Mouse (Mus musculus) heart, embryonic 15.5 days (tissue): ENCODE measurements around the gene Sec23b. TPM values are rescaled to one million over a fixed set of nuclear protein-coding genes. Genes with fewer than 3 reads are reported as not detected.

ENCODE experiments used
- ATAC-seq: fragments of 200-750 bp; cut with Nextera tagmentation; replicated peaks from 2 replicates; pipeline ENCODE4 v1.8.0; 2017; ENCODE audit warnings: low read depth, moderate TSS enrichment; ENCODE audit not compliant: insufficient number of reproducible peaks, insufficient read depth, low FRiP score
- H3K27ac ChIP-seq: fragments of 300-500 bp; sonication (generic); 2 replicates; pipeline ENCODE4 v1.5.1; 2015; ENCODE audit warnings: mild to moderate bottlenecking, inconsistent platforms
- H3K27me3 ChIP-seq: fragments of 300-500 bp; sonication (generic); 2 replicates; pipeline ENCODE4 v1.6.1; 2015; ENCODE audit warnings: inconsistent platforms
- H3K36me3 ChIP-seq: fragments of 300-500 bp; sonication (generic); 2 replicates; pipeline ENCODE4 v1.6.1; 2015; ENCODE audit warnings: mild to moderate bottlenecking, inconsistent platforms
- H3K4me1 ChIP-seq: fragments of 300-500 bp; sonication (generic); replicated peaks from 2 replicates; pipeline ENCODE4 v1.6.1; 2015; ENCODE audit warnings: inconsistent platforms
- H3K4me2 ChIP-seq: fragments of 300-500 bp; sonication (generic); 2 replicates; pipeline ENCODE4 v1.6.1; 2015; ENCODE audit warnings: inconsistent platforms, mild to moderate bottlenecking, moderate library complexity
- H3K4me3 ChIP-seq: fragments of 300-500 bp; sonication (generic); 2 replicates; pipeline ENCODE4 v1.5.1; 2015; ENCODE audit warnings: mild to moderate bottlenecking, inconsistent platforms
- H3K9ac ChIP-seq: fragments of 300-500 bp; sonication (generic); 2 replicates; pipeline ENCODE4 v1.6.1; 2015; ENCODE audit warnings: mild to moderate bottlenecking, inconsistent platforms
- H3K9me3 ChIP-seq: fragments of 300-500 bp; sonication (generic); replicated peaks from 2 replicates; pipeline ENCODE4 v1.6.1; 2016; ENCODE audit warnings: inconsistent platforms
- WGBS: fragments of 180-500 bp; shearing (Covaris S2); methylation state at CpG from one replicate; pipeline ENCODE4 v1.1.7; 2015; ENCODE audit warnings: mixed read lengths; 5-methylcytosine and 5-hydroxymethylcytosine counted together
- polyA plus RNA-seq: library from polyadenylated mRNA; unstranded; fragments of >200 nt; fragmentation: Nextera tagmentation; extraction: Ambion mirVana; gene quantifications from 2 replicates; pipeline ENCODE4 v1.2.1, GENCODE M21; 2015

The Sec23b gene
- polyA plus RNA-seq, 1 experiment from 2014 or later: 39.8 TPM

GRCm38 (mm10) chr2:144613956-144614355 is 57.9 kb downstream of the Sec23b start:
- H3K27ac ChIP-seq: no peak overlapping the region
- H3K4me3 ChIP-seq: no peak overlapping the region
- H3K4me2 ChIP-seq: no peak overlapping the region
- H3K4me1 ChIP-seq: no peaks in the 10 kb centered on the region
- no peaks in the 10 kb centered on the region for H3K9me3 ChIP-seq
- no peak for ATAC-seq
- 84% methylated on average over 6 of the region's 6 CpGs for WGBS
- no peaks in the 10 kb centered on the region for H3K36me3 ChIP-seq
- H3K9ac ChIP-seq: no peak overlapping the region
- no peaks in the 10 kb centered on the region for H3K27me3 ChIP-seq

GRCm38 (mm10) chr2:144617074-144617874 is 61.2 kb downstream of the Sec23b start:
- Histone ChIP-seq H3K36me3 (no peaks in the 10 kb centered on the region), H3K4me1 (no peaks in the 10 kb centered on the region), H3K9me3 (no peaks in the 10 kb centered on the region), H3K9ac (no peak overlapping the region), H3K27ac (no peak overlapping the region), H3K27me3 (no peaks in the 10 kb centered on the region), H3K4me3 (no peak overlapping the region), H3K4me2 (no peak overlapping the region)
- 58% methylated on average over 16 of the region's 16 CpGs for WGBS
- ATAC-seq: no peak

- Histone ChIP-seq H3K9ac (no peak overlapping the region), H3K27me3 (no peaks in the 10 kb centered on the region), H3K9me3 (no peaks in the 10 kb centered on the region), H3K4me3 (no peak overlapping the region), H3K4me2 (no peak overlapping the region), H3K27ac (no peak overlapping the region), H3K4me1 (no peaks in the 10 kb centered on the region), H3K36me3 (no peaks in the 10 kb centered on the region)
- no peak for ATAC-seq
- WGBS: 80% methylated on average over 6 of the region's 6 CpGs
These were observed 65.5 kb downstream of the Sec23b start for GRCm38 (mm10) chr2:144621491-144621890.

GRCm38 (mm10) chr2:144633551-144633950 is 77.5 kb downstream of the Sec23b start:
- H3K27me3 ChIP-seq: no peaks in the 10 kb centered on the region
- H3K4me3 ChIP-seq: no peak overlapping the region
- H3K27ac ChIP-seq: no peak overlapping the region
- ATAC-seq: no peak
- H3K9ac ChIP-seq: no peak overlapping the region
- 73% methylated on average over 2 of the region's 2 CpGs for WGBS
- H3K36me3 ChIP-seq: no peaks in the 10 kb centered on the region
- no peak overlapping the region for H3K4me2 ChIP-seq
- no peaks in the 10 kb centered on the region for H3K9me3 ChIP-seq
- no peaks in the 10 kb centered on the region for H3K4me1 ChIP-seq

- Histone ChIP-seq H3K9me3 (no peaks in the 10 kb centered on the region), H3K27me3 (no peaks in the 10 kb centered on the region), H3K4me3 (no peak overlapping the region), H3K36me3 (no peaks in the 10 kb centered on the region), H3K4me2 (no peak overlapping the region), H3K4me1 (0 out of 2 replicates have a peak, but pooled peaks cover 2% of the 10 kb centered on the region), H3K27ac (no peak overlapping the region), H3K9ac (no peak overlapping the region)
- WGBS: 66% methylated on average over 5 of the region's 5 CpGs
- no peak for ATAC-seq
These were observed 78.2 kb downstream of the Sec23b start for GRCm38 (mm10) chr2:144634231-144634630.

- 79% methylated on average over 2 of the region's 2 CpGs for WGBS
- H3K36me3 ChIP-seq: no peaks in the 10 kb centered on the region
- ATAC-seq: no peak
- 0 out of 2 replicates have a peak, but pooled peaks cover 2% of the 10 kb centered on the region for H3K4me1 ChIP-seq
- H3K9ac ChIP-seq: no peak overlapping the region
- H3K27me3 ChIP-seq: no peaks in the 10 kb centered on the region
- no peaks in the 10 kb centered on the region for H3K9me3 ChIP-seq
- no peak overlapping the region for H3K27ac ChIP-seq
- H3K4me3 ChIP-seq: no peak overlapping the region
- H3K4me2 ChIP-seq: no peak overlapping the region
These were observed 78.7 kb downstream of the Sec23b start for GRCm38 (mm10) chr2:144634729-144635128.

GRCm38 (mm10) chr2:144635644-144636320 is 79.8 kb downstream of the Sec23b start:
- ATAC-seq: no peak
- H3K4me1 ChIP-seq: 0 out of 2 replicates have a peak, but pooled peaks cover 2% of the 10 kb centered on the region

GRCm38 (mm10) chr2:144637204-144637603 is 81.2 kb downstream of the Sec23b start:
- Histone ChIP-seq H3K27ac (no peak overlapping the region), H3K27me3 (no peaks in the 10 kb centered on the region), H3K9ac (no peak overlapping the region), H3K4me1 (0 out of 2 replicates have a peak, but pooled peaks cover 2% of the 10 kb centered on the region), H3K9me3 (no peaks in the 10 kb centered on the region), H3K4me3 (no peak overlapping the region), H3K4me2 (no peak overlapping the region), H3K36me3 (no peaks in the 10 kb centered on the region)
- ATAC-seq: no peak
- 75% methylated on average over 4 of the region's 4 CpGs for WGBS

More at GRCm38 (mm10) chr2:144635644-144636320, 79.8 kb downstream of the Sec23b start:
- Histone ChIP-seq H3K9me3 (no peaks in the 10 kb centered on the region), H3K9ac (no peak overlapping the region), H3K4me3 (no peak overlapping the region), H3K4me2 (no peak overlapping the region), H3K27ac (no peak overlapping the region), H3K36me3 (no peaks in the 10 kb centered on the region), H3K27me3 (no peaks in the 10 kb centered on the region)
- WGBS: 18% methylated on average over 5 of the region's 5 CpGs

GRCm38 (mm10) chr2:144637671-144638395 is 81.8 kb downstream of the Sec23b start:
- 79% methylated on average over 12 of the region's 12 CpGs for WGBS
- Histone ChIP-seq H3K9ac (no peak overlapping the region), H3K4me3 (no peak overlapping the region), H3K4me1 (0 out of 2 replicates have a peak, but pooled peaks cover 2% of the 10 kb centered on the region), H3K9me3 (no peaks in the 10 kb centered on the region), H3K27me3 (no peaks in the 10 kb centered on the region), H3K36me3 (no peaks in the 10 kb centered on the region), H3K4me2 (no peak overlapping the region), H3K27ac (no peak overlapping the region)
- ATAC-seq: no peak

GRCm38 (mm10) chr2:144638719-144639118 is 82.7 kb downstream of the Sec23b start:
- no peak overlapping the region for H3K9ac ChIP-seq
- no peak overlapping the region for H3K27ac ChIP-seq
- no peak for ATAC-seq
- H3K36me3 ChIP-seq: no peaks in the 10 kb centered on the region
- 0 out of 2 replicates have a peak, but pooled peaks cover 2% of the 10 kb centered on the region for H3K4me1 ChIP-seq
- H3K4me3 ChIP-seq: no peak overlapping the region
- no peak overlapping the region for H3K4me2 ChIP-seq
- H3K9me3 ChIP-seq: no peaks in the 10 kb centered on the region
- H3K27me3 ChIP-seq: no peaks in the 10 kb centered on the region
- WGBS: 42% methylated on average over 4 of the region's 4 CpGs

GRCm38 (mm10) chr2:144640101-144640500 is 84.1 kb downstream of the Sec23b start:
- no peak overlapping the region for H3K9ac ChIP-seq
- no peak for ATAC-seq
- H3K36me3 ChIP-seq: no peaks in the 10 kb centered on the region
- H3K4me1 ChIP-seq: 0 out of 2 replicates have a peak, but pooled peaks cover 2% of the 10 kb centered on the region
- H3K4me3 ChIP-seq: no peak overlapping the region
- H3K9me3 ChIP-seq: no peaks in the 10 kb centered on the region
- no peak overlapping the region for H3K4me2 ChIP-seq
- 70% methylated on average over 7 of the region's 7 CpGs for WGBS
- H3K27me3 ChIP-seq: no peaks in the 10 kb centered on the region
- no peak overlapping the region for H3K27ac ChIP-seq
